Mouse (Mus musculus): ENCODE measurements at regions not wholly inside any gene's neighbourhood (a gene's known extent, or its start where the extent isn't known, plus 50 kb on each side); places are given as distances from the start of the nearest gene placed in this dataset.

DNA sequence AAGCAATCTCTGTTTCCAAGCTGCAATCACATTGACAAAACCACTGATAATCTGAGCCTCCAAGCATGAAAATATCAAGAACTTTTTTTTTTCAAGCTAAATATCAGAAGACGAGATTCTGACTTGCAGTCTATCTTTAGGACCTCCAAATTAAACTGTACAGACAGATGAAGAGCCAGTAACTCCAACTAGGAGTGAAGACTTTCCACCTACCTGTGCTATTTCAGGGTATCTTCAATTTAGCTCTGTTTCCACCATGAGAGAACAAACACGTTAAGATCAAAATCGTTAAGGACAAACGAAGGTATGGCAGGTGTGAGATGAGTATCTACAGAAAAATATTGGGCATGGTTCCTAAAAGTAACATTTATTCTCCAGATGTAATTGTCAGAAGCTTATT lies 82.4 kb upstream of the Pcdh9 start:
- DNase-seq (ENCODE audit: low spot score) = no peak

DNA sequence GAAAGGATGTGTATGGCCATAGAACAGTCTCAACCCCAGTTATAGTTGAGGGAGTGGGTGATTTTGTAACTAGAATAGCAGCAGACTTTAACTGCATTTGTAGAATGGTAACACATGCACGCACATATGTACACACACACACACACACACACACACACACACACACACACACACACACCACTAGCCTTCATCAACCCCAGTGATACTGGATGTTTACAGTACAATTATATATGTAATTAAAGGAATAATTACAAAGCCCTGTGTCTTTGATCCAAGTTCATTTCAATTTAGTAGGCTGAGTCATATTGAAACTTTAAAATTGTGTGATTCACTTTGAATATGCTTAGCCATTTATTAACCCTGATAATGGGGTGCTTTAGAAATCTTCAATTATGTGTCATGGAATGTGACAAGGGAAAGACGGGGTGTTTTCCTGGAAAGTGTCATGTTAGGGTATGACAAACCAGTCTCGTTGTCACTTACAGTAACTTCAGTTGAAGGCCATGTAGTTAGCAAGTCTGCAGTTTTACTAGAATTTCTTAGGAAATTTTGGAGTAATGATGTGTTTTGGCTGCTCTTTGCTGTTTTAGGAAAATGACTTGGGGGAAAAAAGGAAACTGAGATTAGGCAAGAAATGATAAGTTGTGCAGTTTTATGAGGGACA lies 81.8 kb upstream of the Pcdh9 start:
- no peak for DNase-seq (ENCODE audit: low spot score)

DNA sequence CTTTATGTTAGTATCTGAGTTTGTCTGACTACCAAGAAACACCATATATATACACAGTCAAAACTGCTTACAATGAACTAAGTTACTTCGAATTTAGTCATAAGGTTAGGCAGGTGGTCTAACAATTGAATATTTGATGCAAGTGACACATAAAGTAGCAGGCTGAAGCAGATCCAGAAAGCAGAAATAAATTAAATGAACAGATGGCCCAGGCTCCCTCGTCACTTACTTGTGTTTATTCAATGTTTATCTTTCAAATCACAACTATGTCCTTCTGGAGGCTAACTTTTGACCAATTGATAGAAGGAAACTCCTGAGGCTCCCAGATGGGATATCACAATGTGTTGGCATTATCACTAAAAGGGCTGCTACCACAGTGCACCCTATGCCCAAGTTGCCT lies 76.5 kb upstream of the Pcdh9 start:
- DNase-seq (ENCODE audit: low spot score) = no peak

DNA sequence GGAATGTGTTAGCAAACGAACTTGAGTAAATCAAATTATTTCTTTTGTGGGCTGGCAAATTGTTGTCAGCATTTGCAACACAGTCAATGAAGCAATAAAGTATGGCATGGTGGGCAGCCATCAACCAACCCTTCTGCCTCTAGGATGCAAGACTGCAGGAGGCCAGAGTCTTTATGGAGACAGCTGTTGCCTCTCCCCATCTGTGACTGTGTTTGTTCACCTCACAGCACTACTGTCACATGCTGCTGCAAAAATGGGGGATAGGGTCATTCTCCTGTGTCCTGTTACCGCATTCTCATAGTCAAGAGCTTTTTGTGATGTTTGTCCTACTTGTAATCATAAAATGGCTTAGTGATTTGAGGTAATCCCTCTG lies 72.2 kb upstream of the Pcdh9 start:
- peak; percentile 5 for DNase-seq (ENCODE audit: low spot score)

DNA sequence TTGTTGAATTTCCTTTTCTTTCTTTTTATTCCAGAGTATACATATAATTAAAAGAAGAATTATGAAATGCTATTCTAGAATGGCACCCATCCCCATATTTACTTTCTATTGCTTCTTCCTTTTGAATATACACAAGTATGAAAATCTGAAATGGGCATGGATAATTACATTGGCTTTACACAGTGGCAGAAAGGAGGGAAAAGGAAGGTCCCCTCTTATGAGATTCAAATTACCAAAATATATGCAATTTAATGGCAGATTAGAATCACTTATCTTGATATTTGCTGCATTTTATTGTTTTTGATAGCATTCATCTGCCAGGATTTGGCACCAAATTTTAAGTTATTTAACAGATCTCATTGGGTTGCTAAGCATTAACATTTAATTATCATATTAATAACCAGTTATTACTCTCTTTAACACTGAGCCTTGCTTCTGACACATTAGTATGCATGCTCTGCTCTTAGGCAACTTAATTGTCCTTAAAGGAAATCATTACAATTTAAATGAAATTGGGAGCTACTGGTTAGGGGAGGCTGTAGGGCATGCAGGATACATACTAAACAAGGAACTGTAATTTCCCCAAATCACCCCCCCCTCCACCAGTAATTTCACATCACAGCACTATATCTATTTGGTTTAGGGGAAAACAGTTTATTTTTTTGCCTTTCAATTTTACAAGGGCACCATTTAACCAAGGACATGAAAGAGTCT lies 71.6 kb upstream of the Pcdh9 start:
- no peak for DNase-seq (ENCODE audit: low spot score)
